Mouse (Mus musculus): ENCODE results near the gene Wnt6.
A peak's percentile ranks its signal among the peaks of the same experiment; 100 is the strongest.

Gene Wnt6

DNA sequence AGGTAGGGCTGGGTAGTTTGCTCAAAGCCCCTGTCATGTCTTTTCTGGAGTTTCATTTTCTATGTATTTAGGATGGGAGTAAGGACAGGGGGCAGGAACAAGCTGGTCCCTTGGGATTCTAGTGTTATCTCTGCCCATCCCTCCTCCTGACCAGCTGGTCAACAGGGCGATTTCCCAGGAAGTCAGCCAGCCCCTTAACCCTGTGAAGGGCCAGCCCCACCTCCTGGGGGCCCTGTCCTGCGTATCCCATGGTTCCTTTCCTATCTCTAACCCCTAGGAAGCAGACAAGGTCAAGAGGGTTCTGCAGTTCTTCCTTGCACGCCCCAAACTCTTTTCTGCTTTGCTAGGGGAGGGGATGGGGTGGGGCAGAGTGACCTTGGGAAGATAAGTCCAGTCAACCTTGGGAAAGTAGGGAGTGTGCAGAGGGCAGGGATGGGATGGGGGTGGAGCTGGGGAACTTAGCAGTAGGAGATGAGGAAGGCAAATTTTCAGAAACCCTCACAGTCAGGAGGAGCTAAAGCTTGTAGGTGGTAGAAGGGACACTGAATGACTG is 7.3 kb downstream of the Wnt6 start:
- DNase-seq, result no peak

DNA sequence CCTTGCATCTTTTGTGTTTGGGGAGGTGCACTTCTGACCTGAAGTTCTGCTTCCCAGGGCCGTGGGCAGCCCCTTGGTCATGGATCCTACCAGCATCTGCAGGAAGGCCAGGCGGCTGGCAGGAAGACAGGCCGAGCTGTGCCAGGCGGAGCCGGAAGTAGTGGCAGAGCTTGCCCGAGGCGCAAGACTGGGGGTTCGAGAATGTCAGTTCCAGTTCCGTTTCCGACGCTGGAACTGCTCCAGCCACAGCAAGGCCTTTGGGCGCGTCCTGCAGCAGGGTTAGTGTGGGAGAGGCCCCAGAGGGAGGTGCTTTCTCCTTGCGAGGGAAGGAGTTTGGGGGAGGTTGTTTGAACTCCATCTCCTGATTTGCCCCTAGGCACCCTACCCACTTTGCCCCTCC is 10.4 kb downstream of the Wnt6 start:
- no peak for DNase-seq

DNA sequence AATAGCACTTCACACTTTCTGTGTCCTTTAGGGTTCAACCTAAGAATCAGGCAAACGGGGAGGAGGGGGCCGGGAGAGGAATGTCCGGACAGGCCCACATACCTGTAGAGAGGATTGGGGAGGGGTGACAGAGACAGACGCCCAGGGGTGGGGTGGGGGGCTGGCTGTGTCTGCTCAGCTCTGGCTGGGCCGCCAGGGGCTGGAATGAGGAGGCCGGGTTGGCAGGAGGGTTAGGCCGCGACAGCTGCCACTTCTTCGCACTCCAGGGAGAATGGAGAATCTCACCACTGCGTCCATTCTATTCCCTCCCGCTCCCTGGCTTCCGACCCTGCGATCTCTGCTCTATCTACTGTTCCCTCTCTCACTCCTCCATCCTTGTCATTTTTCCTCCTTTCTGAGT is 11.9 kb downstream of the Wnt6 start:
- no peak for DNase-seq

DNA sequence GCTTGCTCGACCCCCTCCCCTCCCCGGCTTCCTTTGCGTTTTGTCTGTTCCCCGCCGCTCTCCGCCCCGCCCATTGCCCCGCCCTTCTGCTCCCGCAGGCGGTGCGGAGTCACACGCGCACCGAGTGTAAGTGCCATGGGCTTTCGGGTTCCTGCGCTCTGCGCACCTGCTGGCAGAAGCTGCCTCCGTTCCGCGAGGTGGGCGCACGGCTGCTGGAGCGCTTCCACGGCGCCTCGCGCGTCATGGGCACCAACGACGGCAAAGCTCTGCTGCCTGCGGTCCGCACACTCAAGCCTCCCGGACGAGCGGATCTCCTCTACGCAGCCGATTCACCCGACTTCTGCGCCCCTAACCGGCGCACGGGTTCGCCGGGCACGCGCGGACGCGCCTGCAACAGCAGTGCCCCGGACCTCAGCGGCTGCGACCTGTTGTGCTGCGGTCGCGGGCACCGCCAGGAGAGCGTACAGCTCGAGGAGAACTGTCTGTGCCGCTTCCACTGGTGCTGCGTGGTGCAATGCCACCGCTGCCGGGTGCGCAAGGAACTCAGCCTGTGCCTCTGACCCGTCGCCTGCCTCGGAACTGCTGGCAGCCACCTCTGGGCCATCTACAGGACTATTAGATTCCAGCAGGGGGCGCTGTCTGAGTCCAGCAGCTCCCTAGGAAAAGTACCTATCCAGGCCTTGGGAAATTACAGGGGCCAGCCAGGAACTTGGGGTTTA is 12.5 kb downstream of the Wnt6 start:
- DNase-seq, result no peak

DNA sequence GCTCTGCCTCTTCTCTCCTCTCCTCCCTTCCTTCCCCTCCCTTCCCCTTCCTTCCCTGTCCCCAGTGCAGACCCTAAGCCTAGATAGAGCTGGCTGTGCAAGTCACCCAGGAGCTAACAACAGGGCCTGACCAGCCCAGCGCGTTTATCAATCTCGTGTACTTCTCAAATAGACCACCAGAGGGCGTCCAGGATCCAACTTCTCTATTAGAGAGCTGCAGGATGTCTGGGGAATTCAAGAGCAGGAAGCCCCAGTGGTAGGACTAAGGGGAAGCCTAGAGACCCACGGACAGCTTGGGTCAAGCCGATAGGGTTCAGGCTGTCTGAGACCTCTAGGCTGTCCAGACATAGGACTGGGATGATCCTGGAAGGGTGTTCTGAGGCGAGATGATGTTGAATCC is 16.2 kb downstream of the Wnt6 start:
- DNase-seq, result peak; percentile 74

DNA sequence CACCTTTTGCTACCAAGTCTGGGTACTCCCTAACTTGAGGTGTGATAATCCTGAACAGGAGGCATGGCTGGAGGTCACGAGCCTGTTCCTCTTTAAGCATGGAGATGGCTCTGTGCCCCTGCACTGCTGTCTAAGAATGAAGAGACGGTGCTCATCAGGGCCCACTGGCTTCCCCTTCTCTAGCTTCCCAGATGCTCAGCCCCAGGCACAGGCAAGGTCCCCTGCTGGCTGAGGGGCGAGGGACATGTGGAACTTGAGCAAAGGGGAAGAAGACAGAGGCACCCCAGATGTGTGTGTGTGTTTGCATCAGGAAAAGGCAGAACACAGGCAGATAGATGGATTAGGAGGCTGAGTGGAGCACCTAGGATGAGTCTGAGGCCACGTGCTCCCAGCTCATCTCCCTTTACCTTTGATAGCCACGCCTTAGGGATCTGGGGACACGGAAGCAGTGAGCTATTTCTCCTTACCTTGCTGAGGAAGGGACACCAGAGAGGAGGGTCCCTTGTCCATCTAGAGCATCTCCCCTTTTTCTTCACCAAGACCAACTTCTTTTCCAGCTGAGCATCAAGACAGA is 17.0 kb downstream of the Wnt6 start:
- no peak for DNase-seq

DNA sequence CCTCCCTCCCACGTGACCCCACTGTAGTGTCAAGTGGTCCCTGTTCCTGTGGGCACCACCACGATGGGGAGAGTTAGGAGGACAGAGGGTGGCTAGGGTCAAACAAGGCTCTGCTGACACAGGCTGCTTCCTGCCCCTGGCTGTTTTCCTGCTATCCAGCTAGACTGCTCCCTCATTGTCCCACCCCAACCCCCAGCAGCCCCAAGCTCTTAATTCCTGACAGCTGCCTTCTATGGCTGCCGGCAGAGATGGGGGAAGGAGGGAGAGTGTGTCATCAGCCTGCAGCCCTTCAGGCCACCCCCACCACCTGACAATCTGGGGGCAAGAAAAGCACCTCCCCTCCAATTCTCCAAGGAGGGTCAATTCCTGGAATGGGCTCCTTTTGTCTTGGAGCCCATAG is 18.4 kb downstream of the Wnt6 start:
- no peak for DNase-seq

DNA sequence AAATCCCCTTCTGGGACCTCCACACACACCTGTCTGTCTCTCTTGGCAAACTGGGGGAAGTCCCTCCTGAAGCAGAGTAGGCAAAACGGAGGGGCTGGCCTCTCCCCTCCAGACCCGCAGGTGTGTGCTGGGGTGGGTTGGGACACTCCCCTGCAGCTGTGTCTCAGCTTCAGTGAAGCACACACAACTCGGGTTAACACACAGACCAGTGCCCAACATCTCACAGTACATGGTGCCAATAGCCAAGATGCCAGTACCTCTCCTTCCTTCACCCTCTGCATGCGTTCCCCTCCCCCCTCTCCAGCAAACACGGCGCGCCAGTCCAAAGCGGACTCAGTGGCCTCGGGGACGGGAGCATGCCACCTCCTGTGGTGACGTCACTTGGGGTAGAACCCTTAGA is 19.6 kb downstream of the Wnt6 start, which contains the start of gene Wnt10a:
Gene Wnt10a, plus strand, starts transcription at position 268 of the 400 bp plus-strand sequence.
- DNase-seq, result no peak

DNA sequence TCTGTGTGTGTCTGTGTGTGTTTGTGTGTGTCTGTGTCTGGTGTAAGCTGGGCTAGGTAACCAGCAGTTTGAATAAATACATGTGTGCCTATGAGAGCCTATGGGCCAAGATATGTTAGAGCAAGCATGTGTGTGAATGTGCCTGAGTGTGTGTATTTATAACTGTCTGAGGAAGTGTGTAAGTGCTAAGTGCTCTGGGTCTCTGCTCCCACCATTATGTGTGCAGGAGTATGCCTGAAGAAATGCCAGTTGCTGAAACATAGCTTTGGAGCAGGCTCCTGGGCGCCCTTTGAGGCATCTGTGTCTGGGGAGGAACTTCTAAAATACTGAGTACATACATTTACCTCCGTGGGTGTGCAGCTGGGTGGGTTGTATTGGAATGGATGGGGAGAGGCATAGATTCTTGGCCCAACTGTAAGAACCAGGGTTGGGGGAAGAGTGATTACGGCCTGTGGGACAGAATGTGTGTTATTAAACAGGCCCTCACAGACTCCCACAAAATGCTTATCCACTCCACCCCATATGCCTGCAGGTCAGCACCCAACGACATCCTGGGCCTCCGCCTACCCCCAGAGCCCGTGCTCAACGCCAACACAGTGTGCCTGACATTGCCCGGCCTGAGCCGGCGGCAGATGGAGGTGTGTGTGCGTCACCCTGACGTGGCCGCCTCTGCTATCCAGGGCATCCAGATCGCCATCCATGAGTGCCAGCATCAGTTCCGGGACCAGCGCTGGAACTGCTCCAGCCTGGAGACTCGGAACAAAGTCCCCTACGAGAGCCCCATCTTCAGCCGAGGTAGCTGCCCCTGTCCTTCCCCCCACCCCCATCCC is 21.4 kb downstream of the Wnt6 start:
- no peak for DNase-seq

DNA sequence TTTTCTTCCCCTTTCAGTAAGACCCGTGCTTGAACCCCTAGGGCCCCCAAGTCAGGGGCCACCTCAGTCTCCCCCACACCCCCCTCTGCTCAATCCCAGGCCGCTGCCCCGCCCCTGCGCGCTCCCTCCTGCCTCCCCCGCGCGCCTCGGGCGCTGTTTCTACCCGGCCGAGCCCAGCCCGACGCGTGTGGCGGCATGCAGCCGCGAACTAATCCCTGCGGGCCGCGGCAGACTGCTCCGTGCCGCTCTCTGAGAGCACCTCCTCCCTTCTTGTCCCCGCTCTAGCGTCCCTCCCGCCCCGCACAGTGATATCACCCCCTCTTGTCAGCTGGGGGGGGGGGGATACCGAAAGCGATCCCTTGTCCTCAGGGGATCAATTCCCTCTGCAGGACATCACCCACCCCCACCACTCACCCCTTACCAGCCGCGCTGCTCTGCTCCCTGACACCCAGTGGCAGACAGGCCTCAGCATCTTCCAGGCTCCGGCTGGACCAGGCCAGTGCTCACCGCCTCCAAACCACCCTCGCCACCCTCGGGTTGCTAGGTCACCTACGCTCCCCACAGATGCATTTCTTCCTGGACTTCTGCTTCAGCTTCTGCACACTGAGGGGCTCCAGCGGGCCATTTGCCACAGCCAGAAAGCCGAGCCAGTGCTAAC is 22.9 kb downstream of the Wnt6 start:
- DNase-seq, result no peak

DNA sequence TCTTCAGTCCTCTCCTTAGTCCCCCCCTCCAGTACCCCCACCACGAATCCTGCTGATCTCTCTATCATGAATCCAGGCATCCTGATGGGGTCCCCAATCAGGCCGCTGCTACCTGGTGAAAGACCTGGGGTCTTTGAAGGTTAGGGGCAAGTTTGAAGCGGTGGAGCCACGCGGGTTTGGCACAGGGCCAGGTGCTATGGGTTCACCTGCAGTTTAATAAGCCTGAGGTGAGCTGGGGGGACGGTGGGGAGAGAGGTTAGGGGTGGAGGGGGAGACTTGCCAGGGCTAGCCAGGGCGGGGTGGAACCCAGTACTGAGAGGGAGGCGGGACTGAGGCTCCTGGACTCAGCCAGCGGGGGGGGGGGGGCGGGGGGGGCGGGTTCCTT is 23.4 kb downstream of the Wnt6 start:
- DNase-seq, result no peak

DNA sequence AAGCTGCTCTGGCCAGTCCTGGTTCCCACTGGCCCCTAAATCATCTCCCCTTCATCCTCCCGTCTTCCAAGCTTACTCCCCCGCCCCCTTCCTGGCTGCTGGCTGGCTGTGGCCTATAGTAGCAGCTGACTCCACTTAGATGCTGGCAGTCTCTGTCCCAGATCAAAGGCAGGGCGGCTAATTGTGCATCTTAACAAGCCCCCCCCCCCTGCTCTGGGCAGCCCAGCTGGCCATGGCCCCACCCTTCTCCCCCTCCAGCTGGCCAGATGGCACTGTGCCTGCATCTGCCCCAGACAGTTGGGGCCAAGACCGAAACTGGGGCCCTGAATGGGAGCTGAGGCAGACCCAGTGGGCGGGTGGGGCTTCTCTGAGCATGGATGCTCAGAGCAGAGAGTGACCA is 25.8 kb downstream of the Wnt6 start:
- DNase-seq, result no peak

DNA sequence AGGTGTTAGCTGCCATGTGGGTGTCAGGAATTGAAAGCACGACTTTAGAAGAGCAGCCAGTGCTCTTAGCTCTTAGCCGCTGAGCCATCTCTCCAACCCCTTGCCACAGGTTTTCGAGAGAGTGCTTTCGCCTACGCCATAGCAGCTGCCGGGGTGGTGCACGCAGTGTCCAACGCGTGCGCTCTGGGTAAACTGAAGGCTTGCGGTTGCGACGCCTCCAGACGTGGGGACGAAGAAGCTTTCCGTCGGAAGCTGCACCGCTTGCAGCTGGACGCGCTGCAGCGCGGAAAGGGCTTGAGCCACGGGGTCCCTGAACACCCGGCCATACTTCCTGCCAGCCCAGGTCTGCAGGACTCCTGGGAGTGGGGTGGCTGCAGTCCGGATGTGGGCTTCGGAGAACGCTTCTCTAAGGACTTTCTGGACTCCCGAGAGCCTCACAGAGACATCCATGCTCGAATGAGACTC is 28.8 kb downstream of the Wnt6 start:
- peak; percentile 59 for DNase-seq

DNA sequence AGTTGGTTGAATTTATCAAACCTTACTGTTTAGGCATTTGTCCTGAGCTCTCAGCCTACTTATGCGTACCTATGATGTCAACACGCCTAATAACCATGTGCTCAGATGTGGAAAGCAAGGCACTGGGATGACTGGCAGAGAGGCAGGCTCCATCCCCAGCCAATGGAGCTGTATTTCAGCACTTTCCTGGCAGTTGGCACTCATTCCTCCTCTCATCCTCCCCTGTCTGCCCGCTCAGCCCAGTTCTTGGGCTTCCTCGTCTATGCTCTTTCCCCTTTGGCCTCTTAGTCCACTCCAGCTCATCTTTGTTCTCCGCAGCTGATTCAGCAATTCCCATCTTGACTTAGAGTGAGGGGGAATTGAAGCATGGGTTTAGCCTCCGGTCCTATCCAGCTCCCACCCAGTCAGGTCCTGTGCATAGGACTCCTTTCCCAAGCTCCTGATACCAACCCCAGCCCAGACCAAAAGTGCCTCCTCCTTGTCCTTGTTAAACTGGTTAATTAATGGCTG is 30.0 kb downstream of the Wnt6 start:
- DNase-seq, result no peak

DNA sequence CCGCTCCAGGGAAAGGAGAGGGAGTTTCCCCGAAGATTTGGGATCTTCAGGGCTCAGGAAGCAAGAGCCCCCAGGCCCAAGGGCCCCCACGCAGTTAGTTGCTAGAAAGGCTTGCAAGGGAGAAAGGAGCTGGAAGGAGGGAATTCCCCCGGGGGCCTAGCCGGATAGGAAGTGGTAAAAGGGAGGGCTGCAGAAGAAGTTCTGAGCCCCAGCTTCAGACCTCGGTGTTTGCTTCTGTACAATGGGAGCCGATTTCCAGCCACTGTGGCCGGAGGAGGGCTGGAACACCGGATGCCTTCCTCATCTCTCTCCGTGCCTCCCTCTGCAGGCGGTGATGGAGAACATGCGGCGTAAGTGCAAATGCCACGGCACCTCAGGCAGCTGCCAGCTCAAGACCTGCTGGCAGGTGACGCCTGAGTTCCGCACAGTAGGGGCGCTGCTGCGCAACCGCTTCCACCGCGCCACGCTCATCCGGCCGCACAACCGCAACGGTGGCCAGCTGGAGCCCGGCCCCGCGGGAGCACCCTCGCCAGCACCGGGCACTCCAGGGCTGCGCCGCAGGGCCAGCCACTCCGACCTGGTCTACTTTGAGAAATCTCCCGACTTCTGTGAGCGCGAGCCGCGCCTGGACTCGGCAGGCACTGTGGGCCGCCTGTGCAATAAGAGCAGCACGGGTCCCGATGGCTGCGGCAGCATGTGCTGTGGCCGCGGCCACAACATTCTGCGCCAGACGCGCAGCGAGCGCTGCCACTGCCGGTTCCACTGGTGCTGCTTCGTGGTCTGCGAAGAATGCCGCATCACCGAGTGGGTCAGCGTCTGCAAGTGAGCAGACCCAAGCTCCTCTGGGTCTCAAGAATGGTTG is 31.3 kb downstream of the Wnt6 start:
- DNase-seq, result peak; percentile 82

DNA sequence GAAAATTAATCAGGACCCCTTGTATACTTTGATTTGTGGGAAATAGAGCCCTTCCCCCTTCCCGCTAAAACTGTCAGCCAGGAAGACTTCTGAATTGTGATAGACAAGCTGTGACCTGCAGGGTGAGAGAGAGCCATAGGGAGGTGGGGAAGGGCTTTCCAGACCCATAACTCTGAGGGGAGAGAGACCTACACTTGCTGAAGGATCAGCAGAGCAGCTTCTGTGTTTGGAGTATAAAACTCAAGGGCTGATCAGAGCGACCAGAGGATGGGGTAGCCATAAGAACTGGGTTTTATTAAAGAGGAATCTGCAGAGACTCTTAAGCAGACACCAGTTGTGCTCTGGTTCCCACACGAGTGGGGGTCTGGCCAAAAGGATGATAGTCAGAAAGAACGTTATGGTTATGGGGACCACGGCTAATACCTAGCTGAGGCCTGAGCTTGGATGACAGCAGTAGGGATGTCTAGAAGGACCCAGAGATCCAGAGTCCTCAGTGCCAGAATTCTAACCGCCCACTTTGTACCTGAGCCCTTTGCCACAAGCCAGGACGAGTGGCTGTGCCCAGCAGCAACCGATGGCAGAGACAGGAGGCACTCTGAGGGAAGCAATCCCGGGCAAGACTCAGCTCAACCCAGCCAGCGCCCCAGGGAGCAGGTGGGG is 32.6 kb downstream of the Wnt6 start:
- no peak for DNase-seq

DNA sequence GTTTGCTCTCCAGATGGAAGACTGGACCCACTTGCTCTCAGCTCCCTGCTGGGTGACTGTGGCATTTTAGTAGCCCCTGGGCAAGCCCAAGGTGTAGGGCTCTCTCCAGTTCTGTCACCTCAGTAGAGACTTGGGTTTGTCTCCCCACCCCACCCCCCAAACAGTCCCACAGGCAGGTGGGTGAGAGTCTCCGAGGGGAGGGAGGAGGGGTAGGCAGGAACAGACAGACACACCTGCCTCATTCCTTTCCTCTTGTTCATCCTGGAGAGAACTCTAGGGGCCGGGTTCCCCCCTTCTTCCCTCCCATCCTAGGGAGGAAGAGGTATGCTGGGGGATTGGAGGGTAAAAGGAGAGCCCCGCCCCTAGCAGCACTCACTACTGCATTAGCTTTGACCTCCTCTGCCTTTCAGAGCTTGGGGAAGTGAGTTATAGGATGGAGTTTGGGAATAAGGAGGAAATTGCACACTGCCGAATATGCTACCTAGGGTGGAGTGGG is 33.7 kb downstream of the Wnt6 start:
- DNase-seq, result no peak

DNA sequence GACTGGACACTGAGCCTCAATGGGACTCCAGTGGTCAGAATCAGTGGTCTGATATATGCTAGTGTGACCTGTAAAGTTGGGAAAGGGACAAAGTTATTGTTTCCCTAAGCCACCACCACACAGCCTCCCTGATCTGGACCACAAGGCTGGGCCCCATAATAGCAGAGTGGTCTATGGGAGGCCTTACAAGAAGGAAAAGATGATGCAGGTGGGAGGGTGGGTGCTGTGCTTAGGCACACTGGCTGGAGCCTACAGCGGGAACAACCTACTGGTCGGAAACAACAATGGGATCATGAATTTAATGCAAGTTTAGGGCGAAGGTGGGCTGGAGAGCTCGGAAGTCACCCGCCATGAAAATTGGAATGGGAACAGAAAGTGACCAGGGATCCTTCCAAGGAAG is 34.2 kb downstream of the Wnt6 start:
- no peak for DNase-seq

DNA sequence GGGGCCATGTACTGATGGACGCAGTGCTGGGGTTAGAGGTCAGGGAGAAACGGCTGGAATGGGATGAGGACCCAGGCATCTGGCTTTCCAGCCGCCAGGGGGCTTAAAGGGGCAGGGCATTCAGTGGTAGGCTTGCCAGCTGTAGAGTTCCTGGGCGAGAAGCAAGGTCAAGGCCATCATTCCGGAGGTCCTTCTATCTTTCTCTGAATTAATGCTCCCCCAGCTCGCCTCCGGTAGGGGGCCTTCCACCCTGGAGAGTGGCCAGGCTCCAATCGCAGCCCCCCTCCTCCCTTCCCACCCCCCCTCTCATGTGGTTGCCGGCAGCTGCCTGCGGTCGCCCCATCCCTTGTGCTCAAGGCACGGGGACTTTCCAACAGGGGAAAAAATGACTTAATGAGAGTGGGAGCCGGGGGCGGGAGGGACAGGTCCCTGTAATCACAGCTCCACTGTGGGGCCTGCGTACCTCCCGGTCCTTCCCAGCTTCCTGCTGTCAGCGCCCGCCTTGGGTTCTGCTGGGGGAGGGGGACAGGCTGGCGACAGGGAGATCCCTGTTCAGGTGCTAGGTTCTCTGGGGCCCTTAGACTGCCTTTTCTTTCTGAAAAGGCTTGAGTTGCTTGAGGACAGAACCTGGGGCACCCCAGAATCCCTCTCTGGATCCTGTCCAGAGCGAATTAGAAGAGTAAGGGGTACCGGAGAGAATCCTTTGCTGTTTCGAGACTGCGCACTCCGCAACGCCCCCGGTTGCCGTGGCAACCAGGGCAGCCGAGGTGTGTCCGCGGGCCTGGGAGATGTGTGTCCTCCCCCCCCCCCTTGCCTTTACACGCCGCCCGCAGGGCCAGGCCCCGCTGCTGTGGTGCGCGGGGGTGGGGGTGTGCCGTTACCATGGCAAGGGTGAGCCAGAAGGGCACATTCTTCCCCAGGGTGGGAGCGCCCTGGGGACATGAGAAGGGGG is 34.9 kb downstream of the Wnt6 start:
- DNase-seq, result peak; percentile 72

DNA sequence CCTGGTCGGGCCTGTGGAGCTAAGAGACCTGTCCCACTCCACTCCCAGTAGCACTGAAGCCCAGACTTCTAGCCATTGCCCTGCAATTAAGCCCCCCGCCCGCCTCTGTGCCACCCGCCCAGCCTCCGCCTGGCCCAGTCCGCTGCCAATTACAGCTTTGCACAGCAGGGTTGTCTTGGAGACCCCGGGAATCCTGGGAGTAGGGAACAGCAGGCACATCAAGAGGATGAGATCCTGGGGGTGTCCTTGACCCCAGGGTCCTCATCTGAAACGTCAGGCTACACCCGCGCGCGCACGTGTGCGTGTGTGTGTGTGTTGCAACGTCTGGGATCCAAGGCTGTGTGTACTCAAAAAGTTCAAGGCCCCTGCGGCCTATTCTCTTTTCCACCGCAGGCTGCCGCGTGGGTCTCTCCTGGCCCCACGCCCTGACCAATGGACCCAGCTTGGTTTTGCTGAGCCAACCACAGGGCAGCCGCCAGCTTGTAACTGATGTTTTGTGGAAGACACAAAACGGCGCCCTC is 35.9 kb downstream of the Wnt6 start:
- no peak for DNase-seq

Data from right cerebral cortex, postnatal 25 days (tissue).